Mouse (Mus musculus): Measurements from ENCODE around the gene Senp3.
"Not testable (repeated sequence)": the region's sequence is repeated elsewhere in the genome, so short reads cannot be mapped to it uniquely, and the experiment has no call there.

The Senp3 gene

DNA sequence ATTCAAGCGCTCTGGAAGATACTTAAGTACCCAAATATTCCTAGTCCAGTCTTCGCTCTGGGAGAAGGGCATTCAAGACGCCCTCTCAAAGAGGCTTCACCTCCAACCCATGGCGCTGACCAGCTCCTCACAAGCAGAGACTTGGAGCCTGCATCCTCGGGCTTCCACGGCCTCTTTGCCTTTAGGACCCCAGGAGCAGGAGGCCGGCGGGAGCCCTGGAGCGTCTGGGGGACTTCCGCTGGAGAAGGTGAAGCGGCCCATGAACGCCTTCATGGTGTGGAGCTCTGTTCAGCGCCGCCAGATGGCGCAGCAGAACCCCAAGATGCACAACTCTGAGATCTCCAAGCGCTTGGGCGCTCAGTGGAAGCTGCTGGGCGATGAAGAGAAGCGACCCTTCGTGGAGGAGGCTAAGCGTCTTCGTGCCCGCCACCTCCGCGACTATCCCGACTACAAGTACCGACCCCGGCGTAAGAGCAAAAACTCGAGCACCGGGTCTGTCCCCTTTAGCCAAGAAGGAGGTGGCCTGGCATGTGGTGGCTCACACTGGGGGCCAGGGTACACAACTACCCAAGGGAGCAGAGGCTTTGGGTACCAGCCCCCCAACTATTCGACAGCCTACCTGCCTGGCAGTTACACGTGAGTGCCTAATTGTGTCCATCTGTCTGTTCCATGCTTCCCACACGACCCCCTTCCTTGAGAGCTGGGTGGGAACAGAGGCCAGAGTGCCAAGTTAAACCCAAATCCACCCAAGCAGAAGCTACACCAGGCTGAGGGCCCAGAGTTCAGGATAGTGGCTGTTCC lies 26.4 kb downstream of the Senp3 start, which contains the start of gene Sox15:
TSS of gene Sox15 (plus strand) at position 51 of the 801 bp plus-strand sequence.
- DNase-seq (ENCODE audit: low spot score in 2 of 2), result peak; percentile 70 to 72

DNA sequence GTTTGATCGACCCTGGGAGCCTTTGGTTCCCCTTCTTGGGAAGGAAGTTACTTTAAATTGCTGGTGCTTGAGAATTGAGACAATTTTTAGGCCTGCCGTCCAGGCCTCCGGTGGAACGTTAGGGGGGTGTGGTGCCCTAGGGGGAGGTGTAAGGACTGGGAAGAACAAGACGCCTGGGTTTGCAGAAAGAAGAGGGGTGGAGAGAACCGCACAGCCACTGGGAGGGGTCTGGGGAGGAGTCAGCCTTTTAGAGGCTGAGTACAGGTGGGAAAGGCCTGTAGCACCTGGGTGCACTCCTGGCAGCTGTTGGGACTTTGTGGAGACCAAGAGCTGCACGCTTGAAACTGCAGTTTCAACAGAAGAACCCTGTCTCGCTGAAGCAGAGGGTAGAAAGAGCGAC lies 27.1 kb downstream of the Senp3 start:
- DNase-seq (ENCODE audit: low spot score in 2 of 2), result peak in 1 of 2 experiments; percentile 54

DNA sequence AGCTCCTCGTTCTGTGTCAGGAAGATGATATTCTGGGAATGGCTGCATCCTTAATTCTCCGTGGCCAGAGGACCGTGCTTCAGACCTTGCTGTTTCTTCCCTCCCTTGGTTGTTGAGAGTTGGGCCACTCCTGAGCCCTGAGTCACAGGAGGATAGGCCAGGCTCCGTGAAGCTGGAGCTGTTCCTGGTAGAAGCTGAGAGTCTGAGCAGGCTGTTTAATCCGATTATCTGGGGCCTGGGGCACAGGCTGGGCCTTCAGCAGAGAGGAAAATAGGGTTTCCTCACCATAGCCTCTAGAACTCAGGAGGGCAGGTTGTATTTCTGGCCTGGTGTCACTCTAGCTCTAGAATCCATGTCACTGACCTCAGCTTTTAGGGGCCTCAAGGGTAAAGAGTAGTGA lies 28.5 kb downstream of the Senp3 start:
- DNase-seq (ENCODE audit: low spot score in 2 of 2), result no peak

DNA sequence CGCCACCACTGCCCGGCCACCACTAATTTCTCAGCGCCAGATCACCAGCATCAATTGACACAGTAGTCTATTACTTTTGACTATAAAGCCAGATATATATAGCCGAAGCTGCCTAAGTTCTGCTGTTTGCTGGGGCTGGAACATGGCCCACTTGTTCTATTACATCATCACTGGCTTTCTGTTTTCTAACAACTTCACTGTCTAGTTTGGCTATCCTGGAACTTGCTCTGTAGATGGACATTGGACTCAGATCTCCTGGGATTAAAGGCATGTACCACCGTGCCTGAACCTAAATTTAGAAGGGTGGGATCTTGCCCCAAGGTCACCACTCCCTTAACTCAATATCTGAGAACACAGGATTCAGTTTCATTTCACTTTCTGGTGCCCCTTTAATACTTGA lies 36.0 kb downstream of the Senp3 start:
- no peak for DNase-seq (ENCODE audit: low spot score in 2 of 2)

DNA sequence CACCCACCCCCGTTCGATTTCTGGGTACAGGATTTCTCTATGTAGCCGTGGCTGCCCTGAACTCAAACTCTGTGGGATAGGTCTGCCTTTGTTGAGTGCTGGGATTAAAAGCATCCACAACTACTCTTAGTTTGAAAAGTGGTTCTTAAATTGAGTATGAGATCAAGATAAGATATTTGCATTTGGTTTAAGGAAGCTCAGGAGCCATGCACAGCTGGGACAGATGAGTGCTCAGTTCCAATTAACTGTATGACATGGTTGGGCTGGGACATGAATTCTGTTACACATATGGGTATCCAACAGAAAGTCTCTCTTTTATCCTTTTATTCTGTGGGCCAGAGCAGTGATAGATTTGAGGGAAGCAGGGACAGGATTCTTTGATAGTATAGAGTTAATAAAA lies 46.4 kb downstream of the Senp3 start:
- no peak for DNase-seq (ENCODE audit: low spot score in 2 of 2)

DNA sequence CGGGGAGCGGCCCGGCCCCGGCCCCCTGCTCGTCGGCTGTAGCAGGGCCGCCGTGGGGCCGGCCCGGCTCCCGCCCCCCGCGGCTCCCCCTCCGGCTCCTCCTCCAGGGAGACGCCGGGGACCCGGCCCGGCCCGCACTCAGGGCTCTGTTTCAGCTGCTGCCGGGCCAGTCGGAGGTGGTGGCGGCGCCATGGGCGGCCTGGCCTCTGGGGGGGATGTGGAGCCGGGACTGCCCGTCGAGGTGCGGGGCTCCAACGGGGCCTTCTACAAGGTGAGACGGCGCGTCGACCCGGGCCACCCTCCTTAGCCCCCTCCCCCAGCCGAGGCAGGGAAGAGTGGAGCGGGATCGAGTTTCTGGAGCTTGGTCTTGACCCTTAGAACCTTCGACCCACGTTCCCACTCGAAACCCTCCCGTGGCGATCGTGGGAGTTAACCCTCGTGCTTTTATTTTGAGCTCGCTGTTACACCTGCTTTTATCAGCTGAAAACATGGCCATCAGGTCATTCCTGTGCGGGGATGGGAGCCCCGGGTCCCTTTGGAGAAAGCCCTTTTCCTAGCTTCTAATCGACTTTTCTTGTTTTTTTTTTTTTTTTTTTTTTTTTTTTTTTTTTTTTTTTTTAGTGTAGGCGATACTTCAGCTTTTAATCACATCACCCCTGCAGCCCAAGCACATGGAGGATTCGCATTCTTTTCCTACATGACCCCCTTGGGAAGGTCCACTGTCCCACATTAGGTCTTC lies 48.6 kb downstream of the Senp3 start:
- no peak for DNase-seq (ENCODE audit: low spot score in 2 of 2)

DNA sequence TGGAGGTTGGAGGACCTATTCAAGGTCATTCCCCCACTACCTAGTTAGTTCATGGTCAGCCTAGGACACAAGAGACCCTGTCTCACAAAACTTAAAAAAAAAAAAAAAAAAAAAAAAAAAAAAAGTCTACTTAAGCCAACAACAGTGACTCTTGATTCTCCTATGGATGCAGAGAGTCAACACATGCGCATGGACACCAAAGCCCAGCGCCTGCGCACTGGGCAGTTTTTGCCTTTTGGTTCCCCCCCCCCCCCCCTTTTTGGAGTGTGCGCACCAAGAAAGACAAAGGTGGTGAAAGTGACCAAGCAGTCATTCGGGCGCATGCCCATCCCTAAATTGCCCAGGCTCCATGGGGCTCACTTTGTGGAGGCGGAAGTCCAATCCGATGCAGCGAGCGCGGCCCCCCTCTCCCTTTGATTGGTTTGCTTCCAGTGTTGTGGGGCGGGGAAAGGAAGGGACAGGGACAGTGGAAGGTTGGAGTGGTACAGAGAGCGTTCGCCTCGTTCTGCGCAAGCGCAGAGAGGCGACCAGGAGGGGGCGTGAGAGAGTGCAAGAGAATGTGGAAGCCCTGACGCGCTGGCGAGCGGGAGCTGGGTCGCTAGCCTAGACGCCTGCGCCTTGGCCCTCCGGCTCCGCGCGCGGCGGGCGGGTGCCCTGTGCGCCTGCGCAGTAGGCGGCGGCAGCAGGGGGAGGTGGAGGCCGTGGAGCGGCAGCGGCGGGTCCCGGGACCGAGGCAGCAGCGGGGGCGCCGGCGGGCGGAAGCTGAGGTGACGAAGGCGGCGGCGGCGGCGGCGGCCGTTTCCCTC lies 49.4 kb downstream of the Senp3 start, which contains the start of gene Fxr2:
TSS of gene Fxr2 (plus strand) at position 707 of the 806 bp plus-strand sequence.
- DNase-seq (ENCODE audit: low spot score in 2 of 2), result peak; percentile 100

DNA sequence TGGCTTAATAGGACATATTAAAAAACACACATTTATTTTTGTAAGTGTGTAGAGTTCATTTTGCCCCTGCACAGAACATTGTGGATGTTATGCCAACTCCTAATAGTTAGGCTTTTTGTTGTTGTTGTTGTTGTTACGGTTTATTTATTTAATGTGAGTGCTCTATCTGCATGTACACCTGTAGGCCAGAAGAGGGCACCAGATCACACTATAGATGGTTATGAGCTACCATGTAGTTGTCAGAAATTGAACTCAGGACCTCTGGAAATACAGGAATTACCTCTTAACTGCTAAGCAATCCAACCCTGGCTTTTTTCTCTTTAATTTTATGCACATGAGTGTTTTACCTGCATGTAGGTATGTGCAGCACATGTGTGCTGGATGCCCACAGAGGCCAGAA lies 52.1 kb downstream of the Senp3 start:
- DNase-seq (ENCODE audit: low spot score in 2 of 2), result no peak

DNA sequence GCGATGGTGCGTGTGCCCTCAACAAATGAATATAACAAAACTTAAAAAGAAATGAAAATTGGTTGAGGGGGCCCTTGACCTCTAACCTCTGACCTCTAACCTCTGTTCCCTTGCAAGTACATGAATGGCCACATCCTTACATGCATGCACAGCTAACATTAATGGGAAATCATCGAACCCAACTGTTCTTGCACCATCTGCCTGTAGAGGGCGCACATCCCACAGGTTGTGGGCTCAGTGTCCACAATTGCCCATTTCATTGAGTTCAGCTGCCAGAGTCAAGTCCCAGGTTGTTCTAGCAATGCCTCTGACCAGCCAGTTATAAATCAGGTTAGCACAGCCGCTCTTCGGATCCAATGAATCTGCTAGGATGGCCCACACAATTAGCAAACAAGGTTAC lies 53.6 kb downstream of the Senp3 start:
- DNase-seq (ENCODE audit: low spot score in 2 of 2), result peak; percentile 52 to 73

DNA sequence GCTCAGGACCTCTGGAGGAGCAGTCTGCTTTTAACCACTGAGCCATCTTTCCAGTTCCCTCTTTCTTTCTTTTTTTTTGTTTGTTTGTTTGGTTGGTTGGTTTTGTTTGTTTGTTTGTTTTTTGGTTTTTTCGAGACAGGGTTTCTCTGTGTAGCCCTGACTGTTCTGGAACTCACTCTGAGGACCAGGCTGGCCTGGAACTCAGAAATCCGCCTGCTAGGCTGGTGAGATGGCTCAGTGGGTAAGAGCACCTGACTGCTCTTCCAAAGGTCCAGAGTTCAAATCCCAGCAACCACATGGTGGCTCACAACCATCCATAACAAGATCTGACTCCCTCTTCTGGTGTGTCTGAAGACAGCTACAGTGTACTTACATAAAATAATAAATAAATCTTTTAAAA lies 57.5 kb downstream of the Senp3 start:
- not testable (repeated sequence) for DNase-seq (ENCODE audit: low spot score in 2 of 2)

Measured in urinary bladder, postnatal 36 days (tissue).